Mouse (Mus musculus): ENCODE measurements around the gene Lamtor4.
"Not testable (repeated sequence)": the region's sequence is repeated elsewhere in the genome, so short reads cannot be mapped to it uniquely, and the experiment has no call there.

The Lamtor4 gene
- long read RNA-seq, experiment 1, transcript Lamtor4-201 (4 exons, 877 nt), result major isoform, 44 of 60 reads
- long read RNA-seq, experiment 1, transcript Lamtor4-202 (3 exons, 980 nt), result minor isoform, 13 of 60 reads
- long read RNA-seq, experiment 1, partial matches to known transcripts, result 2 of 60 reads
- long read RNA-seq, experiment 1, other reads (novel, unspliced or antisense), result 1 of 60 reads
- long read RNA-seq, experiment 2, transcript Lamtor4-201 (4 exons, 877 nt), result major isoform, 57 of 74 reads
- long read RNA-seq, experiment 2, transcript Lamtor4-202 (3 exons, 980 nt), result minor isoform, 17 of 74 reads
- long read RNA-seq, experiment 2, partial matches to known transcripts, result 0 of 74 reads
- long read RNA-seq, experiment 2, other reads (novel, unspliced or antisense), result 0 of 74 reads

DNA sequence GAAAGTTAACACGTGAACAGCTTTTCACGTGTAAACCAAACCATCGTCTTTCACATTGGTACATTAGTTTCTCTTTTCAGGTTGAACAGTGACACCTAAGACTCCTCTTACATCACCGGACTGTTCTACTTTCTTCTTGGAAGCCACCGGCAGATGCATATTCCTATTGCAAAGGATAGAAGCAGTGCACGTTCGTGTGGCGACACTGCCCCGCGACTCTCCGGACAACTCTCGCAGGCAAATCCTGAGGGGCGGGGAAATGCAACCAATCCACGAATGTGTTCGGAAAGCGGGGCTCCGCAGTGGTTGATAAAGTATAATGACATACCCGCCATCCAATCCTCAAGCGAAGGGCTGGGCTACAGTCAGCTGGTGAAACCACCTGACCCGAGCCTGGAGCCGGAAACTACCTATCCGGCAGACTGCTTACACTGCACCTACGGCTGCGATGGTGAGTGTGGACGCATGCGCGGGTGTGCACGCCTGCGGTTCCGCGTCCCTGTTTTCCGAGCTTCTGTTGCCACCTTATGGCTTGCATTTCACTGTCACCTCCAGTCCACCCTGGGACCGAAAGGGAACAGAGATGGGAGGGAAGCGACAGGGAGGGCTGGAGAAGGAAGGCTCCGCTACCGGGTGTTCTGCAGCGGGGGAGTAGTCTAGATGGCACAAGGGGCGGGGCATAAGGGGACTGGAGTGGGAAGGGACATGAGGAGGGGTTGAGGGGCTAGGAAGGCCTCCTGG, at the start of gene Lamtor4:
Lamtor4 (plus strand) TSS at position 130 of the 741 bp plus-strand sequence.
- intact Hi-C loops (cut with DNase I), result loop anchor here (5.0 kb wide), 1 partner anchor 33 kb away; no protein-coding TSS in a partner anchor

DNA sequence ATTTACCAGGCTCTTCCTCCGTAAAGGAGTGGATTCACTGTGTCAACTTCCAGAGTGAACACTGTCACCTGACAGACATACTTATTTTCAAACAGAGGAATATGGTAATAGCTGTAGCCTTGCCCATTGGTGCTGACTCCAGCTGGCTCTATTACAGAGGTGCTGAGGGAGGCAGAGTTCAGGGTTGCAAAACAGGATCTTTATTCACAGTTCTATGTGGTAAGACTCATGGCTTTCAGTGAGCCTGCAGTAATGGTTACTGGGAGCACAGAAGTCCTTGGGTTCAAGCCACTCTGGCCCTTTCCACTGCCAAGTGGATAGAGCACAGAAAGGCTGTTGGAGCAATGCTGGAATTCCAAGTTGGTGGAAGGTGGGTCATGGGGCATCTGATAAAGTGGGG, 48.0 kb upstream of the Lamtor4 start:
- intact Hi-C loops (cut with DNase I), result loop anchor here (1.0 kb wide), 1 partner anchor 24 kb away; no protein-coding TSS in a partner anchor

GRCm38 (mm10) chr5:138207873-138208272, 47.4 kb upstream of the Lamtor4 start:
- intact Hi-C loops (cut with DNase I), result loop anchor here (1.0 kb wide), 1 partner anchor 23 kb away; no protein-coding TSS in a partner anchor

DNA sequence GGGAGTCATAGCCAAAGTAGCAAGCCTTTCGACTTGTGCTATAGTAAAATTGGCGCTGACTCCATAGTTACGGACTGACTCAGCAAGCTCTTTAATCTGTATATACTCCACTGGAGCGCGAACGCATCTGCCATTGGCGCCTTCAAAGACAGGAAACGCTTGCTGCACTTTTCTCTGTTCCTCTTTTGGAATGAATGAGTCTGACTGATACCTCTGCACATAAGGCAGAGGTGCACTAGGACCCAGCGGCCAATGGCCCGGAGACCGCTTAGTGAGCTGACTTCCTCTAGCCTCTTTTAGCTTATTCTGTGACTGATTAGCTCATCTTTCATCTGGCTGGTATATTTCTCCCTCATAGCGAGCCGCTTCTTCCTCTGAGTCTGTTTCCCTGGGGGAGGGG, 38.6 kb upstream of the Lamtor4 start:
- intact Hi-C loops (cut with DNase I), result not testable (repeated sequence)

DNA sequence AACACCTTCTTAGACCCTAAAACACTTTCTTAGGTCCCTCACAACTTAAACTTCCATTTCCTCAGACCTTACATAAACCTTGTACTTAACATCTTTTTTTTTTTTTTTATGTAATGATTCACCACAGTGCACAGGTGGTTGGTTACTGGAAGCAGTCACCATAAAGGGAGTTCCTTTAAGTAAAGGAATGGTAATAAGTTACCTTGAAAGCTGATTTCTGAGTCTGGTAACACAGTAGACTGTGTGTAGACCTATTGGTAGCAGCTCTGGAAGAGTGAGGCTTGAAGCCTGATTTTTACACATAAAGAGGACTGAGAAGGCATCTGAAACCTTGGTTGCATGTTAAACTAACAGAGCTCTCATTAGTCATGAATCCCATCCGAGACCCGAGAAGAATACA, 35.4 kb upstream of the Lamtor4 start:
- intact Hi-C loops (cut with DNase I), result loop anchor here (5.0 kb wide), 2 partner anchors 37 to 252 kb away; partner anchors contain the start of gene Lamtor4

- intact Hi-C loops (cut with DNase I), result loop anchor here (5.0 kb wide), 2 partner anchors 35 to 250 kb away; partner anchors contain the start of gene Lamtor4
Measured at GRCm38 (mm10) chr5:138222111-138222510, 33.2 kb upstream of the Lamtor4 start.

GRCm38 (mm10) chr5:138223287-138223686, 32.0 kb upstream of the Lamtor4 start:
- intact Hi-C loops (cut with DNase I), result loop anchor here (5.0 kb wide), 2 partner anchors 34 to 249 kb away; partner anchors contain the start of gene Lamtor4

- intact Hi-C loops (cut with DNase I), result no loop called here
Measured at GRCm38 (mm10) chr5:138225700-138226099, 29.6 kb upstream of the Lamtor4 start, which contains the start of gene Nxpe5. Gene Nxpe5, plus strand, starts transcription at chr5:138225898.

GRCm38 (mm10) chr5:138226491-138226890, 28.8 kb upstream of the Lamtor4 start:
- intact Hi-C loops (cut with DNase I), result no loop called here

- intact Hi-C loops (cut with DNase I), result no loop called here
Measured at GRCm38 (mm10) chr5:138227367-138227766, 27.9 kb upstream of the Lamtor4 start.

- intact Hi-C loops (cut with DNase I), result no loop called here
Measured at GRCm38 (mm10) chr5:138228026-138228425, 27.3 kb upstream of the Lamtor4 start.

DNA sequence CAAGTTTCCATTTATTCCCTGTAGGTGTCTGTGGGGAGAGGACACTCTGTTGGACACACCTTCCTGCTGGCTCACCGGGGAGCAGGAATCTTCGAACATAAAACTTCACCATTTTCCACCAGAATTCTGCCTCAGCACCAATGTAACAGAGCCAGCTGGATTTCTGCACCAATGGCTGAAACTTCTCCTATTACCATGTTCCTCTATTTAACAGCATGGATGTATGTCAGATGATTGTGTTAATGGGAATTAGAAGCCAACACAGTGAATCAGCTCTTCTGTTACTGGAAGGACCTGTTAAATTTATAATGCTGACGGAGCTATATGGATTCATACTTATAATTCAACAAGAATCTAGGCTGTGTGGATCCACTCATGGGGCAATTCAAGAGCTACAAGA, 25.8 kb upstream of the Lamtor4 start:
- intact Hi-C loops (cut with DNase I), result no loop called here

- intact Hi-C loops (cut with DNase I), result no loop called here
Measured at GRCm38 (mm10) chr5:138233778-138234177, 21.5 kb upstream of the Lamtor4 start.

DNA sequence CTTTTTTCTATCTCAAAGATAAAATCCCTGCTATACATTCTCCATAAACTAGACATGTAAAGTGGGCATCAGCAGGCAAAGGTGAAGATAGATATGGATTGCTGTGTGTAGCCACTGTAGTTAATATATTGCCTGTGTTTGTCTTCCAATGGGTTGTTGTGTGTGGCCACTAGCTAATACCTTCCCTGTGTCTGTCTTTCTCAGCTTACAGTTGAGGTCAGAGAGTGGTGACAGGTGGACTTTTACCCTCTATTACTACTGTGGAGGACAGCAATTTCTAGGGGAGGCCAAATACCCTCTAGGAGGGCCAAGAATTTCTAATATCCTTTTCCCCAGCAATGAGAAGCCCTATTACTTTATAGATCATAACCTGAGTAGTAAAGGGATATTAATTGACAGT, 21.1 kb upstream of the Lamtor4 start:
- intact Hi-C loops (cut with DNase I), result no loop called here

DNA sequence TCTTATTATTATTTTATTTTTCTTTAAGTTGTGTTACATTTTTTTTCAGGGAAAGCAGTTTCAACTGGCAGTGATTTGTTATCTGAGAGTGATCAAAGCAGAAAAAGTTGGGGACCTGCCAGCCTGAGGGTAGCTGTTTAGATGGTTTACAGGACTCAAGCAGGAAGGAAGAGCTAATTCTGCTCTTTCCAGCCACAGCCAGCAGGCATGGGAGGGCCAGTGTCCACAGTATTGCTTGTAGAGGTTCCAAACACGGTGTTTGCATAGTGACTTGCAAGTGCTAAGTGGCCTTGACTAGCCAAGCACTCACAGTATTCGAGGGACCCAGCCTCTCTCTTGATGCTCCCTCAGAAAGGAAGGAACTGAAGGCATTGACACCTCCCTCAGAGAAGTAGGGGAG, 13.8 kb upstream of the Lamtor4 start:
- intact Hi-C loops (cut with DNase I), result no loop called here

DNA sequence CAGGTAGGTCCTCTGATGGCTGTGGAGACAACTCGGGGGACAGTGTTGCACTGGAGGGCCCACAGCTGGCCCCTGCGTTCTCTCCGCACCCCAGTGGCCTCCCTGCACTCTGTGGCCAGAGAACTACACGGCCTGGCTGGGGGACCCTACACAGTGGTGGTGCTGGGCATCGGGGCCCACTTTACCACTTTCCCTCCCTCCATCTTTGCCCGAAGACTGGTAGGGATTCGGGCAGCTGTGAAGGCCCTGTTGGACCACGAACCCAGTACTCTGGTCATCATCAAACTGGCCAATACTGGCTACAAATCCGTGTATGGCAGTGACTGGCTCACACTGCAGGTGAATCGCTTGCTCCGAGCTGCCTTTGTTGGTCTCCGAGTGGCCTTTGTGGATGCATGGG, 4.1 kb upstream of the Lamtor4 start:
- intact Hi-C loops (cut with DNase I), result no loop called here

DNA sequence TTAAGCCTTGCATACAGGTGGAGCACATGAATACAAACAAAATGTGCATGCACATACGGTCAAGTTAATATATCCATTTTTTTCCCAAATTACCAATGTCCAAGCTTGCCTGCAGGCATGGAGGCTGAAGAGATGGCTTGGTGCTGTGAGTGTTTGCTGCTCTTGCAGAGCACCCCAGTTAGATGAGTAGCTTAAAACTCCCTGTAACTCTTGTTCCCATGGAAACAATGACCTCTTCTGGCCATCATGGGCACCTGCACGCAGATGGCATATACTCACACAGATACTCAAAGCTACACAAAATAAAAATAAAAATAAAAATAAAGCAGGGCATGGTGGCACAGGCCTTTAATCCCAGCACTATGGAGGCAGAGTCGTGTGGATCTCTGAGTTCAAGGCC, 2.2 kb upstream of the Lamtor4 start:
- intact Hi-C loops (cut with DNase I), result no loop called here

- intact Hi-C loops (cut with DNase I), result loop anchor here (5.0 kb wide), 1 partner anchor 34 kb away; no protein-coding TSS in a partner anchor
Measured at GRCm38 (mm10) chr5:138256094-138256467, 799 bp downstream of the Lamtor4 start.

- intact Hi-C loops (cut with DNase I), result loop anchor here (5.0 kb wide), 1 partner anchor 35 kb away; no protein-coding TSS in a partner anchor
Measured at GRCm38 (mm10) chr5:138256966-138257584, 1.8 kb downstream of the Lamtor4 start.

GRCm38 (mm10) chr5:138257585-138257978, 2.3 kb downstream of the Lamtor4 start:
- intact Hi-C loops (cut with DNase I), result loop anchor here (5.0 kb wide), 1 partner anchor 35 kb away; no protein-coding TSS in a partner anchor

DNA sequence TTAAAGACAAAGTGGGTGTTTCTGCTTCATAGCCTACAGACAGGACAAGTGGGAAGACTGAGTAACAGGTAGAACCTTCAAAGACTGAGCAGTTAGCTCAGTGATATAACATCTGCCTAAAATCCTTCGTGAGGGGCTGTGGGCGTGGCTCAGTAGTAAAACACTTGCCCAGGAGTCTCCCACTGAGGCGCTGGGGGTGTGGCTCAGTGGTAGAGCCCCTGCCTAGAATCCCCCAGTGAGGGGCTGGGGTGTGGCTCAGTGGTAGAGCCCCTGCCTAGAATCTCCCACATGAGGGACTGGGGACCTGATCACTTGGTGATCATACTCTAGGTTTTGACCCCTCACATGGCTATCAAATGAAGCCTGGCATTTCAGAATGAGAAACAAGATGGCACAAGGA, 2.8 kb downstream of the Lamtor4 start:
- intact Hi-C loops (cut with DNase I), result loop anchor here (5.0 kb wide), 1 partner anchor 36 kb away; no protein-coding TSS in a partner anchor

Data from adrenal gland (tissue).